Mouse (Mus musculus) liver, embryonic 14.5 days (tissue): Measurements from ENCODE around the gene Gpr68.

Source experiments
- CTCF ChIP-seq: IDR thresholded peaks from 2 replicates; pipeline ENCODE4 v1.5.1; 2016; ENCODE audit warnings: antibody characterized with exemption, low read depth, control low read depth
- EP300 ChIP-seq: IDR thresholded peaks from 2 replicates; pipeline ENCODE4 v1.6.1; 2016; ENCODE audit warnings: antibody characterized with exemption, low read depth

GRCm38 (mm10) chr12:100849421-100850138 lies 58.4 kb downstream of the Gpr68 start:
- TF ChIP-seq CTCF = peak; percentile 87
- TF ChIP-seq EP300 = no peak
